Mouse (Mus musculus) frontal cortex, adult 2 months (tissue): ENCODE measurements around the gene Pacsin1. TPM values are rescaled to one million over a fixed set of nuclear protein-coding genes. Genes with fewer than 3 reads are reported as not detected.

Experiments used
- DNase-seq, 2 experiments: peaks; one replicate each; pipeline ENCODE4 v3.0.0; 2022; ENCODE audit warnings: low spot score in 1 of 2; ENCODE audit errors: extremely low spot score in 1 of 2
- polyA plus RNA-seq: library from polyadenylated mRNA; depleted of rRNA; stranded (reverse); fragments of >200 nt; gene quantifications from 2 replicates; pipeline ENCODE4 v1.2.3, GENCODE M21; 2012

Pacsin1 gene
- polyA plus RNA-seq, 1 experiment, result 270 TPM

DNA sequence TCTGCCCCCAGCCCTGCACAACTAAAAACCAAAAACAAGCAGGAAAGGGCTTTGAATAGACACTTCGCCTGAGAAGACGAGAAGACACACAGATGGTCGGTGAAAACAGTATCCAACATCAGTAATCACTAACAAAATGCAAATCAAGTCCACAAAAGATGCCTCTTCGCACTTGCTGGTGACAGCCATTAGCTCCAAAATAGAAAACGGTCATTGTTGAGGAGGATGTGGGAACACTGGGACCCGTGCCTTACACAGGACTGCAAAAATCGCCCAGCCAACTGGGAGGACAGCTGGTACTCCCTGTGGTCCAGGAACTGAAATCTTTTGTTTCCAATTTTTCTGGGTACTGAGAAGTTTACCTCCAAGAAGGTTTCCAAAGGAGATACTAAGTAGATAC, 18.6 kb downstream of the Pacsin1 start:
- DNase-seq, result no peak

DNA sequence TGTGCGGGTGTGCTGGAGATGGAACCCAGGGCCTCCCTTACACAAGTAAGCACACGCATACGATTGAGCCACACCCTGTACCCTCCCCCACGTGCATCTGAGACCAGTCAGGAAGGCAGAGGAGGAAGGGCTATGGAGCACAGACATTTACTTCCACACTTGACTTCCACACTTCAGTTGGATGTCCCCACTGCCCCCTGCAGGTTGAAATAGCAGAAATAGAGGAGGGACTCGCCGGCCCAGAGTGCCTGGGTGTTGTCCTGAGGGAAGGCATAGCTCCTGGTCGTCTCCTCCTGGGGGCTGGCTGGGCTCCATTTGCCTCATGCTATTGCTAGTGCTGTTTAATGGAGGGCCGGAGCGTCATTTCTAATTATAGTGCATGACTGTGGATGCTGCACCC, 20.1 kb downstream of the Pacsin1 start:
- DNase-seq, result no peak

DNA sequence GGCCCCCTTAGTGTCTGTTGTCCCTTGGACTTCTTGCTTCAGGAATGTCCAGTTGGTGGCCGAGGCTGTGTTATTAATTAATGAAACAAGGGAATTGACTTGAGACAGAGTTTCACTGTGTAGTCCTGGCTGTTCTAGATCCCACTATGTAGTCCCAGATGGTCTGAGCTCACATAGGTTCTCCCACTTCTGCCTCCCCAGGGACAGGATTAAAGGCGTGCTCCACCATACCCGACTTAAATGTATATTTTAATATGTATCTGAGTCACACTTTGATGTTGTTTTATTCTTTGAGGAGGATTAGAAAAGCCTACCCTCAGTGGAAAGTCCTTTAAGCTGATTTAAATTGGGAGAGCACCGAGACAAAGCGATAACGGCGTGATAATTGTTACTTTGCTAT, 21.0 kb downstream of the Pacsin1 start:
- DNase-seq, result no peak

DNA sequence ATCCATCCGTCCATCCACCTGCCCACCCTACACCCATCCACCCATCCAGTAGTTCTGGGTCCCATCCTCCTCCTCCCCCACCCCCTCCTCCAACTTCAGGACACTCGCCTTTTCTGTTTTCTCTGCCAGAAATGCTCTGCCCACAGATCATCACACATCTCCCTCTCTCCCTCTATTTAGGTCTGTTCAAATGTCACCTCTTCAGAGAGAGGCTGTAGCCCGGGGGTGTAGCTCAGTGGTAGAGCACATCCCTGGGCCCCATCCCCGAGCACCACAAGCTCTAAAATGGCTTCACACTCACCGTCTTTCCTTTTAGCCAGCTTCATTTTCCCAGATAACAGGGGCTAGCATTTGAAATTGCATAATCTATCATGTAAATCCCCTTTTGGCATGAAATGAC, 22.4 kb downstream of the Pacsin1 start:
- DNase-seq, result no peak

DNA sequence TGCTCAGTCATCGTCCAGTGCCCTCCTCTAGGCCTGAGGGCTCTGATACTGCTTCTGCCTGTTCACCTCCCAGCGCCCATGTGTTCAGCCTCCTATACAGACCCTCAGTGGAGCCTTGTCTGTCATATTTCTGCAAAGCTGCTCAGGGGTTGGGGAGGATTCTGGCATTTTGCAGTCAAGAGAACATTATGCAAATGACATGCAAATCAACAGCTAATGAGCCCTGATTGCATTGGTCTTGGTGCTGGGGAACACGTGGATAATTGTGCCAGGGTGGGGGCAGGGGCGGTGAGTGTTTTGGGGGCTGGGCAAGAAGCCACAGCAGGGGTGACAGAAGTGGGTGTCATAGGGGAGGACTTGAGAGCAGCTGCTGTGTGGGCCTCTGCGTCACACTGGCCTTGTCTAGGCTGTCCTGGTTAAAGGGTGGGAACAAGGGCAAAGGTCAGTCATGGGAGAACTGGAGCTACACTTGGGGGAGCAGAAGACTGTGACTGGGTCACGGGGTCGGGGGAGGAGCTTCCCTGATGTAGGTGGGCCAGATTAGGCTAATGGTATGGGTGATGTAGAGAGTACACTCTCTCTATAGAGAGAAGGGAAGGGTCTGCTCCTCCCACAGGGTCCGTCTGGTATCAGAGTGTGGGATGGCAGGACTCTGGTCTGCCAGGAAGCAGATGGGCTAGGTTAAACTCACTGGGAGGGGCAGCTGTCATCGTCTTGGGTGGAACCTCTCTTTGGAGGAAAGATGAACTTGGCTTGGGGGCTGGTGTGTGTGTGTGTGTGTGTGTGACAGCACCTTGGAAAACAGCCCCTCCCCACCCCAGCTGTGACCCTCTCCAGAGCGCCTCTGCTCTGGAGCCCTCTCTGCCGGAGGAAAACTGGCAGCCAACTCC, 23.9 kb downstream of the Pacsin1 start:
- DNase-seq, result no peak

DNA sequence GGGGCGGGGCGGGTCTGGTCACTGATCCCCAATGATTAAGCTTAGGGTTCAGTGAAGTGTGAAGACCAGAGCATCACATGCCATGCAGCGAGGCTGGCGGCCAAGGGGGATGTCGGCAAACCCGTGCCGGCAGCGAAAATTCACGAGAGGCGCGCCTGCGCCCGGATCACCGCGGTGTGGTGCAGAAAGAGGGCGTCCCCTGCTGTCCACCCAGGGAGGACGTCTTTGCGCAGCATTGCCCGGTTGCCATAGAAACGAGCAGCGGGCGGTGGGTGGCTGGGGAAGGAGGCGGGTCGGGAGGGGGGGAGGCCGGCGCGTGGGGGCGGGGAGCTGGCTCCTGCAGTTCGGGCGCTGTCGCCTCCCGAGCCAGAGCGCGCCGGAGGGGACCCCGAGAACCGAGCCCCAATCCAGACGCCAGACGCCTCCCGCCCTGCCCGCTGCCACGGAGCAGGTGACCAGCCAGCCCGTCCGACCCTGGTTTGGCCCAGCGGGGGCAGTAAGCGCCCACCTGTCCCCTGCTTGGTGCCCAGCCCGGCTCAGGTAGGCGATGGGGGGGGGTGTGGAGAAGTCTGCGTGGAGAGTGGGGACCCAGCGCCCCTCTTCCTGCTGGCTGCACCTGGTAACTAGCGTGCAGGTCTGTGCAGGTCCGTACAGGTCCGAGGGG, 29.7 kb downstream of the Pacsin1 start:
- DNase-seq, result peak in 1 of 2 experiments; percentile 91

DNA sequence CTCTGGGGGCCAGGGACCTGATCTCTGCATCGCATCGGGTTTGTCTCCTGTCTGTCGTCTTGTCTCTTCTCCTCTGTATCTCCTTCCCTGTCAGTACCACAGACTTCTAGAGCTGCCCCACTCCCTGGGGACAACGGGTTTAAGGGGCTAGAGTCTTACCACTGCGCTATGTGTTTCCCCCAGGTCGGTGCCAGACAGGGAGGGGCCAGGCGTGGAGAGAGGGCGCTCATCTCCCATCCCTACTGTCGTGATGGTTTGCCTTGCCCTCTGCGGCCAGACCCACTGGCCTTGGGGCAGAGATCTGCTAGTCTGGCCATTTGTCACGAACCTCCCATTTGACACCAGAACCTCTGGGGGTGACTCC, 30.2 kb downstream of the Pacsin1 start:
- no peak for DNase-seq

DNA sequence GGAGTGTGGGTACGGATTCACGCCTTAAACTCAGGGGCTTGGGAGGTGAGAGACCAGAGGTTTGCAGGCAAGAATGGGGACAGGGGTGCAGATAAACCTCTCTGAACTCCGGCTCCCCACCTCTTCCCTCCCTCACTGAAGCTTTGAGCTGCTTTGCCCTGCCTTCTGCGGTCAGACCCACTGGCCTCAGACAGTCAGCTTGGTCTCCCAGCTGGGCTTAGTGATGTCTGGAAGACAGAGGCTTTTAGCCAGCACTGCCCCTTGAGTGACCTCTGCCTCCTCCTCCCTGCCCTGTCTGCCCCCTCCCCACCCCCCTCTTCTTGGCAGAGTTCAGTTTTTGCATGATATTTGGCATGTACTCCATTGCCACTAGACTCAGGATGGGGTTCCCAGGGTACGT, 31.1 kb downstream of the Pacsin1 start:
- no peak for DNase-seq

DNA sequence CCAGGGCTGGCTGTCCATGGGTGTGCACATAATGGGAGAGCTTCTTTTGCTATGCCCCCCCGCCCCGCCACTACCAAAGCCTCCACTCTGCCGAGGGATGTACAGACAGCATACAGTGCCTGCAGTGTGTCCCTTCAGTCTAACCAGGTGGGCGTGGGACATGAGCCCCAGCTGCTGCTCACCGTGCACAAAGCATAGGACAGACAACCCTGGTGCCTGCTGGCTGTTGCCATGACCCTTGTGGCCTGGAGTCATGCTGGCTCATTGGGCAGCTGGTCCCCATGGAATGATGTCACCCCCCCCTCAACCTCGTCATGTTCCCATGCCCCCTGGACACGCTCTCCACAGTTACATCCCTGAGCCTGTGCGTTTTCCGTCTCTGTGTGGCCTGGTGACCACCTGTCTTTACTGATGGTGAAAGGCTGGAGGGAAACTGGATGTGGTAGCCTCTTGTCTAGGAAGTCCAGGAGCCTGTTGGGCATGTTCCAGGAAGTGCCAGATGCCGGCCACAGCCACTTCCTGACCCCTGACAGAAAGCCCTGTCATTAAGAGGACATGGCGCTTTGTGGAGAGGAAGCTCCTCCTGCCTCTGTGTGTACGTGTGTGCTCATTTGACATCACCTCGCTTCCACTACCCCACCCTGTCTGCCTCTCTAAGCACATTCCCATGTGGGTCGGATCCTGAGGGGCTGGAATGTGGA, 35.8 kb downstream of the Pacsin1 start:
- no peak for DNase-seq

DNA sequence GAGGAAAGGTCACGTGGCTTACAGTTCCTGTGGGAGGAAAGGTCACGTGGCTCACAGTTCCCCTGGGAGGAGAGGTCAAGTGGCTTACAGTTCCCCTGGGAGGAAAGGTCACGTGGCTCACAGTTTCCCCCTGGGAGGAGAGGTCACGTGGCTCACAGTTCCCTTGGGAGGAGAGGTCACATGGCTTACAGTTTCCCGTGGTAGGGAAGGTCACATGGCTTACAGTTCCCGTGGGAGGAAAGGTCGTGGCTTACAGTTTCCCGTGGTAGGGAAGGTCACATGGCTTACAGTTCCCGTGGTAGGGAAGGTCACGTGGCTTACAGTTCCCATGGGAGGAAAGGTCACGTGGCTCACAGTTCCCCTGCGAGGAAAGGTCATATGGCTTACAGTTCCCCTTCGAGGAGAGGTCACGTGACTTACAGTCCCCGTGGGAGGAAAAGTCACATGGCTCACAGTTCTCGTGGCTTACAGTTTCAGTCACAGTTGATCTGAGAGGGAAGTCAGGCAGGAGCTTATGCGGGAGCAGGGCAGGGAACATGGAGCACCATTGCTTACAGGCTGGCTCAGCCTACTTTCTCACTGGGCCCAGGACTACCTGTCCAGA, 44.4 kb downstream of the Pacsin1 start:
- no peak for DNase-seq

DNA sequence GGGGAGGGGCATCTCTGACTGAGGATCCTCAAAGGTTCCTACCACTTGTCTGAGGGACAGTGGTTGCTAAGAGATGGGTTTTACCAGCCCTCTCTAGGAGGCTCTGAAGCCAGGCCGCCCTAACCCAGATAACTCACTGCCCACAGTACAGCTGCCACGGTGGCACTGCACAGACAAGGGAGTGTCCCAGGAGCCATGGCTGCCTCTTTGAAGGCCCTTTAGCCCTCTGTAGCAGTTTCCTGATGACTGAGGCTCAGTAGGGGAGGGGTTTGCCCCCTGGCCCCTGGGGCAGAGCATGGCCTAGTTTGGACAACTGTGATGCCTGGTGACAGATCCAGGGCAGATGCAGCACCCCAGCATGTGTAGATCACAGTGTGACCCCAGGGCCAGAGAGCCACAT, 45.5 kb downstream of the Pacsin1 start:
- no peak for DNase-seq

DNA sequence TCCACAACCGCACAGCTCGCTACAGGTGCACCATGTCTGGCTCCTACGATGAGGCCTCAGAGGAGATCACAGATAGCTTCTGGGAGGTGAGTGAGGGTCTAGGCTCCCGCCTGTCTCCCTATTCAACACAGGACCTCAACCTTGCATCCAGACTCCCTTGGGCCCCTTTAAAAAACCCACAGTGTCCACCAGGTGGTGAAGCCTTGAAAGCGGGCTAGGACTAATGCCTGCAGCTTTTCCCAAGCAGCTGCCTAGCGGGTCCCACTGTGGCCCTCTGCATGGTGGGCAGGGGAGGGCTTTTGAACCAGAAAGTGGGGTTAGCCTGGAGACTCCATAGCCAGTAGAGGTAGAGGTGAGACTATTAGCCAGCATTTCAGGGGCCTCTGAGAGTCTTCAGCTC, 46.5 kb downstream of the Pacsin1 start:
- no peak for DNase-seq

DNA sequence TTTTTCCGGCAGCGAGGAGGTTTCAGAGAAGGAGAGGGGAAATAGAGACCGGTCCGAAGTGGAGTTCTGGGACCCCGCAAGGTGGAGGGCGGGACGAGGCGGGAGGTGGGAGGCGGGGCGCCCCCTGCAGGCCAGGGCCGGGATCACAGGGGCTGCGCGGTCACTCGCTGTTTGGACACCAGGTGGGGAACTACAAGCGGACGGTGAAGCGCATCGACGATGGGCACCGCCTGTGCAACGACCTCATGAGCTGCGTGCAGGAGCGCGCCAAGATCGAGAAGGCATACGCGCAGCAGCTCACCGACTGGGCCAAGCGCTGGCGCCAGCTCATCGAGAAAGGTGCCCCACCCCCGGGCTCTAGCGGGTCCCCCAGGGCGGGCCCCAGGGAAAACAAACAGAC, 47.2 kb downstream of the Pacsin1 start:
- no peak for DNase-seq

DNA sequence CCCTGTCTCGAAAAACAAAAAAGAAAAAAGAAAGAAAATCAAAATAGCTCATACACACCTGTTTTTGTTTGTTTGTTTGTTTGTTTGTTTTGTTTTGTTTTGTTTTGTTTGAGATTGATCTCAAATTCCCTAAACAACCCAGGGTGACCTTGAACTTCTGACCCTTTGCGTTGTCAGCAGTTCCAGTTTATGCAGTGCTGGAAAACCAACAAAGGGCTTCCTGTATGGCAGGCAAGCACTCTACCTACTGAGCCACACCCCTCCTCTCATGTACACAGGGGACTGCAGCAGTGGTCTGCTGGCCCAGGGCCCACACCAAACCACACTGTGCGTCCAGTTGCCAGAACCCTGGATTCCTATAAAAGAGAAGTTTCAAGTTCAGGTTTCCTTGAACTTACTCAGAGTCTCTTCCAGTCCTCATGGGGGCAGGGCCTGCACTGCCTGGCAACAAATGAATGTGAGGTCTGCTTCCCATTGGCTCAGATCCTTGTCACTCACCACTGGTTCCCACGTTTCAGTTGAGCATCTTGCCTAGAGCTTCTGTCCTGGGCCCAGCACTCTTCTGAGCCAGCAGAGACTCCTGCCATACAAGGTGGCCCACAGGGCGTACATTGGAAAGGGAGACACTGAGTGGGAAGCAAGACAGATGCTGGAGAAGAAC, 48.8 kb downstream of the Pacsin1 start:
- DNase-seq, result no peak

DNA sequence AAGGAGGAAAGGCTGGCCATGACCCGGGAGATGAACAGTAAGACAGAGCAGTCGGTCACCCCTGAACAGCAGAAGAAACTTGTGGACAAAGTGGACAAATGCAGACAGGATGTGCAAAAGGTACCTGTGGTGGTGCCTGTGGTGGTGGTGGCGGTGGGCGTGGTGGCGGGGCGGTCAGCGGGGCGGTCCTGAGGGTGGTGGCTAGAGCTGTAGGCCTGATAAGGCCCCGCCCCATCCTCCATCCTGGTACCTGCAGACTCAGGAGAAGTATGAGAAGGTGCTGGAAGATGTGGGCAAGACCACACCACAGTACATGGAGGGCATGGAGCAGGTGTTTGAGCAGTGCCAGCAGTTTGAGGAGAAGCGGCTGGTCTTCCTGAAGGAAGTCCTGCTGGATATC, 50.4 kb downstream of the Pacsin1 start:
- no peak for DNase-seq

DNA sequence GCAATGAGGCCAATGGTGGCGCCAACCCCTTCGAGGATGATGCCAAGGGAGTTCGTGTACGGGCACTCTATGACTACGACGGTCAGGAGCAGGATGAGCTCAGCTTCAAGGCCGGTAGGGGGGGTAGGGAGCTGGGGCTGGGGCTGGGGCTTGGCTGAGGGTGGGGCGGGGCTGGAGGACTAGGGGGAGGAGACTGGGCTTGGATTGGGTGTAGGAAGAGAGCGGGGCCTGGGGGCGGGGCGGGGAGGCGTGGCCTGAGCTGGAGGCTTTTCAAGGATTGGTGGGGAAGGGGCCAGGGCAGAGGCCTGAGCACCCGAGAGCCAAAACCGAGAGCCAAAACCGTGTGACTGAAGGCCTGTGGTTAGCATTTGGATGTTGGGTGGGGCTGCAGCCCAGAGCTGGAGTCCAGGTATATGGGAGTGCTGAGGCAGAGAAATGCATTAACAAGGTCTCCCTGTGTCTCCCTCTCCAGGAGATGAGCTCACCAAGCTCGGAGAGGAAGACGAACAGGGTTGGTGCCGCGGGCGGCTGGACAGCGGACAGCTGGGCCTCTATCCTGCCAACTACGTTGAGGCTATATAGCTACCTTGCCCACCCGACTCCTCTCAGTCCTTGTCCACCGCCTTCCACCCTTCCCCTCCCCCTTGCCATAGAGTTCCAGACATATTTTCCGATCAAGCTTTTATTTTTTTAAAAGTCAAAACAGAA, 52.8 kb downstream of the Pacsin1 start:
- DNase-seq, result no peak

DNA sequence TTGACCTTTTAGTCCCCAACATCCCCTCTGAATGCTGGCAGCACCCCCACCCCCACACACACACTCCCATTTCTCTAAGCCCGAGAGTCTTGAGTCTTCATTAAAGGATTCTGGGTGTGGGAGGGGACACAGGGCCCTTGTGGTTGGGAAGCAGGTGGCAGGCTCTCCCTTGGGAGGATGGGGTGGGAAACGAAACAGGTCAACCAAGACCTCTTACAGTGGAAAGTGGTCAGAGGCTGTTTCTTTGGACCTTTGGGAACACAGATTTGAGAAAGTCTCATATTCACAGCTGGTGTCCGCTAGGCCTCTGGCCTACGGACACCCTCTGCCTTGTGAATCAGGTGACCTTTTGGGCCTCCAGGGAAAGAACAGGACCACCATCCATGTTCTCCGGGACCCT, 54.3 kb downstream of the Pacsin1 start:
- no peak for DNase-seq

DNA sequence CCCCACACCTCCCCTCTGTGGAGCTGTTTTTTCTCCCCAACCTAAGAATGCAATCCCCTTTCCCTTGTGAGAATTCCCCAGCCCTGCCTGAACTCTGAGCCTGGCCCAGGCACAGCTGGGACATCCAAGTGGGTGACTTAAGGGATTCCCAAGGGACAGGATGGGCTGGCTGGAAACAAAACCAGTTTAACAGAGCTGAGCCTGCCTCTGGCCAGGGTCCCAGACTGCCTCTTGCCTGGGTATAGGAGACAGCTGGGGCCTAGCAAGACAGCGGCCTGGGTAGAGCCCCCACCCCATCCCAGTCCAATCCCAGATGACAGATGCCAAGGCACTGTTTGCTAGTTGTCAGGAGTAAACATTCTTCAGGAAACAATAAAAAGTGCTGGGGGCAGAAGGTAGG, 57.5 kb downstream of the Pacsin1 start:
- no peak for DNase-seq

DNA sequence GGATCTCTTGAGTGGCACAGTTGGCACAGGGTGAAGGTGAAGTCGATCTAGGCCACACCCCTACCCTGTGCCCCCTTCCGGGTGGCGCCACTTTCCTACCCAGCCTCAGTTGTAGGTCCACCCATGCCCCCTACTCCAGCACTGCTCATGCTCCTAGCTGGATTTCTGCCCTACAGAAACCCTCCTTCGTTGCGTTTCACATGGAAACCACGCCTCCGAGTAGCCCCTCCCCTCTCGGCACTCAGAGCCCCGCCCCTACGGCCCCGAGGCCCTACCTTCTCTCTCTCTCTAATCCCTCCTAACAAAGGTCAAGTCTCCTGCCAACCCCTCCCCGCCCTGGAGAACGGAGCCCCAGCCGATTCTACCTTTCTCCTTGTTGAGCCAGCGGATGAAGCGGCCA, 61.5 kb downstream of the Pacsin1 start:
- no peak for DNase-seq

DNA sequence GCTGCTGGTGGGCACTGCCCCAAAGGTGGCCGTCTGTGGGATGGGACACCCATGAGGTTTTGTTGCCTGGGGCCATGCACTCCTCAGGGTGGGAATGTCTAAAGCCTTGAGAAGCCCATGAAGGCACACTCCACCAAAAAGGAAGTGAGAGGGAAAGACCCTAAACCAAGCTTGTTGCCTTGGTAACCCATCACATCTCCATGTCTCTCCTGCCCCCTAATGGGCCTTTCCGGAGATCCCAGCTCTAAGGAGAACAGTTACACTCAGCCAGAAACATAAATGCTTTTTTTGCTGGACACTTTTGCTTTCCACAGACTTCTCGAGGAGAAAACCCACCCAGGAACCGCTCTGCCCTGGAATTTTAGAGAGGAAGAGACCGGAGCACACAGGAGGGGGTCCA, 62.9 kb downstream of the Pacsin1 start:
- no peak for DNase-seq
